Mouse (Mus musculus) thymus, postnatal 0 days (tissue): ENCODE measurements around the gene Zfp626. TPM values are rescaled to one million over a fixed set of nuclear protein-coding genes. Genes with fewer than 3 reads are reported as not detected.
A peak's percentile ranks its signal among the peaks of the same experiment; 100 is the strongest.
"Not testable (repeated sequence)": the region's sequence is repeated elsewhere in the genome, so short reads cannot be mapped to it uniquely, and the experiment has no call there.

Source experiments
- DNase-seq: peaks from one replicate; pipeline ENCODE4 v3.0.0-alpha.2; 2015; ENCODE audit warnings: low spot score
- polyA plus RNA-seq: library from polyadenylated mRNA; unstranded; fragments of >200 nt; fragmentation: Nextera tagmentation; extraction: Ambion mirVana; gene quantifications from 2 replicates; pipeline ENCODE4 v1.2.1, GENCODE M21; 2015

Zfp626 gene
- polyA plus RNA-seq, 1 experiment from 2014 or later, result 3.1 TPM

- DNase-seq, result peak; percentile 89
These were observed 53.6 kb downstream of the Zfp626 start for GRCm38 (mm10) chr7:27860396-27861235.

GRCm38 (mm10) chr7:27862578-27862977 is 55.6 kb downstream of the Zfp626 start:
- not testable (repeated sequence) for DNase-seq

Other genes starting within 250 kb of the Zfp626 start
- 73.2 and 75.3 TPM in 2 replicates for gene Akt2, start 215.6 kb upstream of the Zfp626 start, polyA plus RNA-seq
- not detected in 2 replicates for gene Ttc9b, start 153.3 kb upstream of the Zfp626 start, polyA plus RNA-seq
- 5.2 and 7.2 TPM in 2 replicates for gene Map3k10, start 132.6 kb upstream of the Zfp626 start, polyA plus RNA-seq
- 2.8 and 3.5 TPM in 2 replicates for gene Zfp607b, start 117.9 kb upstream of the Zfp626 start, polyA plus RNA-seq
- 13.5 and 14.8 TPM in 2 replicates for gene Zfp60, start 75.8 kb upstream of the Zfp626 start, polyA plus RNA-seq
- 4.3 and 4.7 TPM in 2 replicates for gene Zfp59, start 31.4 kb downstream of the Zfp626 start, polyA plus RNA-seq
- gene Zfp607a, start 50.3 kb downstream of the Zfp626 start, polyA plus RNA-seq, result 4.1 and 4.7 TPM in 2 replicates
- 3.3 and 3.7 TPM in 2 replicates for gene Zfp974, start 122.3 kb downstream of the Zfp626 start, polyA plus RNA-seq
- gene Zfp780b, start 172.0 kb downstream of the Zfp626 start, polyA plus RNA-seq, result 11.9 and 15.3 TPM in 2 replicates
- gene Zfp850, start 206.9 kb downstream of the Zfp626 start, polyA plus RNA-seq, result 3.4 and 3.9 TPM in 2 replicates
- gene Psmc4, start 242.9 kb downstream of the Zfp626 start, polyA plus RNA-seq, result 384 and 400 TPM in 2 replicates